Mouse (Mus musculus) mouse embryonic stem cell (cell line): ENCODE measurements around the gene Vps8.

ENCODE experiments used
- in situ Hi-C, 2 experiments: fragments of 300-500 bp; cut with MboI; formaldehyde crosslinking; loops; 1 replicate in 1 of 2; 3 replicates in 1 of 2; pipeline ENCODE4 v1.14.3; 2019 to 2020; ENCODE audit warnings: low sequenced_read_pairs in 2 of 2, low pct_unique_long_range_greater_than_20kb in 1 of 2, mixed read lengths in 1 of 2; ENCODE audit not compliant: unreplicated experiment in 1 of 2

Gene Vps8

DNA sequence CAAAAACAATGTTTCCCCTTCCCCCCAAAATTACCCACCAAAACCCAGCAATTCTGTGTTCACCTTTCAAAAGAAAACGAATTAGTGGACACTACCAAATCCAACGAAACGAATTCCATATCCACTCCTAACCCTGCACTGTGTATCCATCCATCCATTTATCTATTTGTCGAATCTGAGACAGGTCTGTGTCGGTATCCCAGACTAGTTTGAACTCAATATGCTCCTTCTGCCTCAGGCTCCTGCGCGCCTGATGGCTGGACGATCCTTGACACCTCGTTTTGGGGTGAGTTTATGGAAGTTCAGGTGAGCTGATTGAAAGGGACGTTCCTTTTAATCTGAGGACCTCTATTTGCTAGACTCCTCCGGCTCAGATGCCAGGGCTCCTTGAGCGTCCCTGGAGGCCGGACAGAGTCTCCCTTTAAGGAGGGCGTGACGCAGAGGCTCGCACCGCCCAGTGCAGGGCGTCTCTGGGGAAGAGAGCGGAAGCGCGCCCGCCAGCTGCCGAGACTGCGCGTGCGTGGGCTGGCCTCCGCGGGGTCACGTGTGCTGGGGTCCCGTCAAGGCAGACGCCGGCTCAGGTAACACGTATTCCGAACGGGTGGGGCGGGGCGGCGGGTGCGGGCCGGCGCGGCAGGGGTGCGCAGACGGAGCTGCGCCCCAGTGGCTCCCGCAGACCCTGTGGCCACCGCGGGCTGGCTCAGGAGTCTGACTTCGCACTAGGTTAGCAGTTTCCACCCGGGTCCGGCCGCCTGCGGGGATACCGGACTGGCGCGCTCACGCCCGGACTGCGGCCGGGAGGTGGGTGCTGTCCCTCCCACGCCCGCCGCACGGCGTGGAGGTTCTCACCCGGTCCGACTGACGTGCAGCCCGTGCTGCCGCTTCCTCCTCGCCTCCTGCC lies at the start of gene Vps8:
Gene Vps8 (plus strand): TSS at position 474 of the 901 bp plus-strand sequence.
- in situ Hi-C loops, result loop anchor here in 1 of 2 experiments (25.0 kb wide), 1 partner anchor 636 kb away; no protein-coding TSS in a partner anchor

DNA sequence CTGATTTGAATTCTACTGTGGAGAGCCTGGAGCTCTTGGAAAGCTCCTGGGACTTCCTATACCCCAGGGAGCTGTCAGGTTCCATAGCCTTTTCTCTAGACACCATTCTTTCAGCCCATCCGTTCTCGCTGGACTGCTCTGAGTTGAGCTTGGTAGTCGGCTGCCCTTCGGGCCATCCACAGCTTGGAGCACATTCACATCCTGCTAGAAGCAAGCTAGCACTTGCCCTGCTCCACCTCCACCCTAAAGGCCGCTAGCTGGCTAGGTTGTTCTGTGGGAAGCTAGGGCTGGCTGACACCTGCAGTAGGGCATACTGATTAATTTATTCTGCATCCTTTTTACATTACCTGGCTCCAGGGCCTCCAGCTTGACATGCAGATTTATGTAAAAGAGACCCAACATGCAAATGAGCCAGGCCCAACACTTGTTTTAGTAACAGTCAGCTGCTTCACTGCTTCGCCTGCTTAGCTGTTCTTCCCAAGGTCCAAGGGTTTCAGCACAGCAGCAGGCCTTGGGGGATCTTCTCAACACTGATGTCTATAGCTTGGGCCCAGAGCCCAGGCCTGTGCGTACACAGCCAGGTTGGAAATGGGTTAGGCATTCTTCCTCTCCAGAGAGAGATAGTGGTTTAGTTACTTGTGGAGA lies 49.5 kb upstream of the Vps8 start:
- in situ Hi-C loops, result no loop called here

DNA sequence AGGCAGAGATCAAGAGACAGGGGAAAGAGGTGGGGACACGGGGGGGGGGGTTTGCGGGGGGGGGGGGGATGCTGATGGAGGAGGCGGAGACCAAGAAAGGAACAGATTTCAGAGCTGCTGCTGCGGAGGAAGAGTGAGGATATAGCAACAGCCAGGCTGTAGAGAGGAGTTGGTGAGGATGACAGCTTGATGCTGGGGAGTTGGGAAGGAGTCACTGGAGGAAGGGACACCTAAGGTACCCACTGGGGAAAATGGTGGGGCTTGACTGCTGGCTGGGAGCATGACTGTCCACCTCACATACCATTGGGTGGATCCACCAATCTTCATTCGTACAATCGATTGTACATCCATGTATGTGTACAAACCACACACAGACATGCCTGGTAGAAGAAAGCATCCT lies 48.9 kb upstream of the Vps8 start:
- in situ Hi-C loops, result no loop called here

- in situ Hi-C loops, result no loop called here
Measured at GRCm38 (mm10) chr16:21375147-21375546, 47.8 kb upstream of the Vps8 start.

- in situ Hi-C loops, result no loop called here
Measured at GRCm38 (mm10) chr16:21376316-21376715, 46.6 kb upstream of the Vps8 start.

- in situ Hi-C loops, result no loop called here
Measured at GRCm38 (mm10) chr16:21376949-21377604, 45.8 kb upstream of the Vps8 start.

- in situ Hi-C loops, result no loop called here
Measured at GRCm38 (mm10) chr16:21377605-21377968, 45.3 kb upstream of the Vps8 start.

GRCm38 (mm10) chr16:21381469-21381868 lies 41.4 kb upstream of the Vps8 start:
- in situ Hi-C loops, result no loop called here

DNA sequence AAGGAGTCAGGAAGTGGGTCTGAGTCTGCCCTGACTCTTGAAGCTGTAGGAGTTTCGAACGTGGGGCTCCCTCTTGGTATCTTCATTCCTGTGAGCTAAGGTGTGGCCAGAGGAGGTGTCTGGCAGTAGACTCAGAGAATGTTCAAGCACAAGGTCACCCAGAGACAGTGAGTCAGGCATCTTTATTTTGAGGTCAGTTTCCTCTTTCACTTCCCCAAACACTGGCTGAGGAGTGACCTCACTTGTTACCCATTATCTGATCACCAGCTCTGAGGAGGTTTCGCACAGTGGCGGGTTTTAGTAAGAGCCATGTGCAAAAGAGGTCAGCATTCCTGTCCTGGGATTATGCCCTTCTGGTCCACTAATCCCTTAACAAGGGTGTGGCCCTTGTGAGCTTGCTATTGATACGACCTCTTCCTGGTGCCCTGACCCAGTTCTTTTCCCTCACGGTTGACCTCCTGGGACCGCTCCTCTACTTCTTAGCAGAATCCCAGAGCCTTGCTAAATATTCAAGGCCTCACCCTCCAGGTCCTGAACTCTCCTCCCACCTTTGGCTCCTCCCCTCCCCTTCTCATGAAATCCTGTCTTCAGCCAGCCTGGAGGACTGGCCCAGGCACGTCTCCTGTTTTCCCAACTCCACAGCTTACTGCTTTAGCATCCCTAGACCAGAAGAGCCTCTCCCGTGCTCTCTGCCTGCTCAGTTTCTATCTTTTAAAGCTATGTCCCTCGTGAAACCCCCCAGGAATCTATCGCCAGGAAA lies 40.6 kb upstream of the Vps8 start:
- in situ Hi-C loops, result no loop called here

- in situ Hi-C loops, result no loop called here
Measured at GRCm38 (mm10) chr16:21385926-21386881, 36.7 kb upstream of the Vps8 start.

DNA sequence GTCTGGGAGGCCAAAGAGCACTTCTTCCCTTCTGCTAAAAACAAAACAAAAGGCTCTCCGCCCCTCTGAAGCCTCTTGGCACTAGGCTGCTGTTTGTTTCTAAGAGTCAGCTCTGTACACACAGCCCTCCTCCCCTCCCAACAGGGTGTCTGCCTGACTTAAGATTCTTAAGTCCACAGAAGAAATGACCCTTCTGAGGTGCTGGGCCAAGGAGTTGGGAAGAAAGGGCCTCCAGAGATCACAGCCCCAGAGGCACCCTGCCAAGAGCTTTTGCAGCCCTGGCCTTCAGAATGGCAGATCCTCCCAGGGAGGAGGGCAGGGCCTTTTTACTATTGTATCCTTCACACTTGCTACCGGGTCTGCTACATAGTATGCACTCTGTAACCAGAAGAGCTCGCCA lies 33.6 kb upstream of the Vps8 start:
- in situ Hi-C loops, result no loop called here

DNA sequence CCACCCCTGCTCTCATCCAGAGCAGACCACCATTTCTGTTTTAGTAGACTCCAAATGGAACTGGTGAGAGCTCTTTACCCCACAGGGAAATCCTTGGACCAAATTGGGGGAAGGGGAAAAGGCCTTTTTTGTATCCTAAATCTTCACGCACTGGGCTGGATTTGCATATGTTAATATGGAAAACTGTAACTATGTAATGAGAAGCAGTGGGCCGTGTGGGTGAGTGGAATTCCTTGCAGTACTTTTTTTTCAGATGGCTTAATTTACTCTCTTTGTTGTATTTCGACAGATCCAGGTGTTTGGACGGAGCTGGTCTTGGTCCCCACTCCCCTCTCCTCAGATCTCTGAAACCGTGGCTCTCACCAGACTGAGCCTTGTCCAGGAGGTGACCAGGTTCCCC lies 32.2 kb upstream of the Vps8 start:
- in situ Hi-C loops, result loop anchor here (5.0 kb wide), 1 partner anchor 188 kb away; the partner anchor contains the start of gene Ephb3 (in 2 of the 2)

- in situ Hi-C loops, result loop anchor here (5.0 kb wide), 1 partner anchor 190 kb away; the partner anchor contains the start of gene Ephb3 (in 2 of the 2)
Measured at GRCm38 (mm10) chr16:21392099-21392498, 30.8 kb upstream of the Vps8 start.

DNA sequence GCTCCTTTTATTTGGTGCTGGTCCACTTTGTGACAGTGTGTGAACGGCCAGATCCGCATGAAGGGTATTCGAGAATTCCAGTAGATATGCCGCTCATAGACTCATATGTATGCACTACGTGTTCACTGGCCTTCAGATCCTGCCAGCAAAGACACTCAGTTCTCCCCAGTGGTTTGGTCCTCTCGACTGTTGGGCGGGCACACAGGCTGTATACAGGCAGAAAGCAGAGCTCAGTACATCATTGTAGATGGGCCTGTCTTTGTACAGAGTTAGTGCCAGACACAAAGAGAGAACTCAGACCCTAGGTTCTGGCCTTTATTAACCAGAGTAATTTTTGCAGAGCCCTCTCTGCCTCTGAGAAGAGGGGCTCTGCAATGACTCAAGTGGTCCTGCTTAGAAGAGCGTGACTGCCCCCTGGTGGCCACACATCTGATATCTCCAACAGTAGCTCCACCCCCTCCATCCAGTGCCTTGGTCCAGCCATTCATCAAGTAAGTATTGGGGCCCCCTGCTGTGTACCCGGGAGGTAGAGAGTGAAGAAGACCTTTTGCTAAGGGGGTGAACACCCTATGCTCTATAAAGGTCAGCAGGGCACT lies 30.3 kb upstream of the Vps8 start:
- in situ Hi-C loops, result loop anchor here (5.0 kb wide), 1 partner anchor 190 kb away; the partner anchor contains the start of gene Ephb3 (in 2 of the 2)

- in situ Hi-C loops, result no loop called here
Measured at GRCm38 (mm10) chr16:21395546-21395945, 27.4 kb upstream of the Vps8 start.

GRCm38 (mm10) chr16:21397681-21398080 lies 25.2 kb upstream of the Vps8 start:
- in situ Hi-C loops, result no loop called here
